In genomic region chr12:82588017-82588416, GRCm38 (mm10) we compare ENCODE assay signal across 15 mouse cellular contexts. TPM values are rescaled to one million over a fixed set of nuclear protein-coding genes. Genes with fewer than 3 reads are reported as not detected.
DNase-seq lines count a peak whose midpoint lies in the region; ATAC-seq and TF ChIP-seq lines count a peak whose summit lies in the region.
"Had no signal": no experiment of that assay in that cellular context is flagged by ENCODE, and none has a peak within 500 bp of the region (broad histone marks: within the 10 kb centered on the region; RNA-seq: fewer than 3 reads in every experiment).

Gene Rgs6, plus strand, starts transcription at chr12:82588292.

- no peaks in the 10 kb centered on the region for H3K36me3 ChIP-seq in lung, embryonic 14.5 days (ENCODE audit: insufficient read depth)
- H3K36me3 ChIP-seq in kidney, embryonic 15.5 days, result no peaks in the 10 kb centered on the region
- H3K36me3 ChIP-seq in stomach, postnatal 0 days (ENCODE audit: control insufficient read depth, insufficient read depth, low read length), result no peaks in the 10 kb centered on the region
- H3K36me3 ChIP-seq: forebrain, embryonic 10.5 days had no signal

- no peaks in the 10 kb centered on the region for H3K9me3 ChIP-seq in lung, embryonic 14.5 days (ENCODE audit: low read depth, low read length)
- no peaks in the 10 kb centered on the region for H3K9me3 ChIP-seq in kidney, embryonic 15.5 days (replicated peaks)
- H3K9me3 ChIP-seq in stomach, postnatal 0 days (ENCODE audit: control insufficient read depth, low read length), result no peaks in the 10 kb centered on the region

- no peak for ATAC-seq in lung, embryonic 14.5 days (ENCODE audit: insufficient read depth)
- peak; percentile 65 for ATAC-seq in kidney, embryonic 15.5 days (replicated peaks; ENCODE audit: low FRiP score)
- no peak for ATAC-seq in stomach, postnatal 0 days (ENCODE audit: low FRiP score, low TSS enrichment)
- ATAC-seq: inflammation-experienced regulatory T-cells, adult 6 months had no signal

- TF ChIP-seq CTCF in lung, embryonic 14.5 days (IDR thresholded peaks at IDR 0.05; ENCODE audit: low read depth), result no peak
- TF ChIP-seq CTCF in stomach, postnatal 0 days (IDR thresholded peaks at IDR 0.05; ENCODE audit: low read depth), result no peak

- no peaks in the 10 kb centered on the region for H3K4me1 ChIP-seq in lung, embryonic 14.5 days (ENCODE audit: insufficient read depth)
- peaks cover 30% of the 10 kb centered on the region for H3K4me1 ChIP-seq in kidney, embryonic 15.5 days
- H3K4me1 ChIP-seq in stomach, postnatal 0 days (replicated peaks; ENCODE audit: control insufficient read depth, insufficient read depth), result no peaks in the 10 kb centered on the region

- H3K4me2 ChIP-seq in lung, embryonic 14.5 days, result peak within 1 kb of the TSS; percentile 20; the same call in 1 of the 2 replicates
- H3K4me2 ChIP-seq in kidney, embryonic 15.5 days, result no peak within 1 kb of the TSS
- H3K4me2 ChIP-seq in stomach, postnatal 0 days (replicated peaks; ENCODE audit: low read depth), result no peak within 1 kb of the TSS

- no peak within 1 kb of the TSS for H3K27ac ChIP-seq in lung, embryonic 14.5 days (ENCODE audit: low read depth)
- peak within 1 kb of the TSS; percentile 43 for H3K27ac ChIP-seq in kidney, embryonic 15.5 days
- H3K27ac ChIP-seq in stomach, postnatal 0 days (replicated peaks), result no peak within 1 kb of the TSS
- H3K27ac ChIP-seq: forebrain, embryonic 10.5 days; macrophage had no signal

- WGBS in lung, embryonic 14.5 days, result 77% methylated on average over 2 of the region's 2 CpGs
- 75% methylated on average over 2 of the region's 2 CpGs for WGBS in kidney, embryonic 15.5 days
- WGBS in stomach, postnatal 0 days, result 71% methylated on average over 2 of the region's 2 CpGs

- H3K27me3 ChIP-seq in lung, embryonic 14.5 days (ENCODE audit: insufficient read depth, low read length), result no peaks in the 10 kb centered on the region
- H3K27me3 ChIP-seq in kidney, embryonic 15.5 days, result no peaks in the 10 kb centered on the region
- H3K27me3 ChIP-seq in stomach, postnatal 0 days (ENCODE audit: control insufficient read depth, insufficient read depth, low read length), result no peaks in the 10 kb centered on the region

- H3K4me3 ChIP-seq in lung, embryonic 14.5 days (ENCODE audit: low read depth, low read length), result no peak within 1 kb of the TSS
- no peak within 1 kb of the TSS for H3K4me3 ChIP-seq in kidney, embryonic 15.5 days (replicated peaks)
- no peak within 1 kb of the TSS for H3K4me3 ChIP-seq in stomach, postnatal 0 days (ENCODE audit: low read depth, low read length)
- H3K4me3 ChIP-seq: forebrain, embryonic 10.5 days had no signal

- no peak for DNase-seq in frontal cortex, adult 2 months (ENCODE audit: extremely low spot score in 1 of 2, low spot score in 1 of 2)
- no peak for DNase-seq in frontal cortex, postnatal 25 days (ENCODE audit: low spot score in 2 of 2)
- no peak for DNase-seq in lung, embryonic 14.5 days
- no peak for DNase-seq in lung, postnatal 14 days
- peak; percentile 44 for DNase-seq in retina, embryonic 14.5 days (ENCODE audit: low spot score)
- DNase-seq in stomach, postnatal 0 days (ENCODE audit: low spot score), result no peak
- DNase-seq in urinary bladder, postnatal 14 days (ENCODE audit: low spot score), result no peak
- DNase-seq: adrenal gland, postnatal 36 days; cerebellum, adult 9-11 months; liver; right cerebral cortex, postnatal 25 days had no signal

- no peak within 1 kb of the TSS for H3K9ac ChIP-seq in lung, embryonic 14.5 days
- no peak within 1 kb of the TSS for H3K9ac ChIP-seq in kidney, embryonic 15.5 days
- no peak within 1 kb of the TSS for H3K9ac ChIP-seq in stomach, postnatal 0 days (ENCODE audit: low read length)

- TF ChIP-seq EP300 in stomach, postnatal 0 days (optimal IDR thresholded peaks at IDR 0.05), result no peak

RNA-seq across cellular contexts. Expression of gene Rgs6, which starts in this region (rescaled TPM):
- polyA plus RNA-seq in frontal cortex, adult 2 months (2012; rRNA removed), result 26.6 and 28.0 TPM in 2 replicates
- 1.9 and 2.8 TPM in 2 replicates for polyA plus RNA-seq in lung, embryonic 14.5 days (2014; fragmentation: Nextera tagmentation; extraction: Ambion mirVana)
- 1.8 and 2.0 TPM in 2 replicates for polyA plus RNA-seq in kidney, embryonic 15.5 days (2015; fragmentation: Nextera tagmentation; extraction: Ambion mirVana)
- polyA plus RNA-seq in stomach, postnatal 0 days (2015; fragmentation: Nextera tagmentation; extraction: Ambion mirVana), result 1.3 and 1.5 TPM in 2 replicates
- polyA plus RNA-seq: inflammation-experienced regulatory T-cells, adult 6 months; macrophage had no signal
